Mouse (Mus musculus): ENCODE data around the gene 1700056E22Rik.
A peak's percentile ranks its signal among the peaks of the same experiment; 100 is the strongest.

The 1700056E22Rik gene

DNA sequence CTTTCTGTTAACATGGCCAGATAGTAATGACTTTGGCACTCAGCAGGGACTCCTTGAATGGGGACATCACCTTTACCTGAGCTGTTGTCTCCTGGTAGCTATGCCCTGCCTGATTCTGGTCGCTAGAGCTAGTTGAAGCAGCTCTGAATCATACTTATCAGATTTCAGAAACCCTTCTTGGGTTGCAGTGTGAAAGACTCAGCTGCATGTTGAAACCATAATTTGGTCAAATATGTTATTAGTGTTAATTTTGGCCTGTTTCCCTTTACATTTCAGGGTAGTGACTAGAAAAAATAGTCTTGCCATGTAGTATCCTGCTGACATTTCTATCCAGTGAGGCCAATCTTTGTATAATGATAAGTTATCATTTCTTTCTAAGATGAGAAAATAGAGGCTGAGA, 17.2 kb upstream of the 1700056E22Rik start:
- DNase-seq (ENCODE audit: low read depth) = no peak

DNA sequence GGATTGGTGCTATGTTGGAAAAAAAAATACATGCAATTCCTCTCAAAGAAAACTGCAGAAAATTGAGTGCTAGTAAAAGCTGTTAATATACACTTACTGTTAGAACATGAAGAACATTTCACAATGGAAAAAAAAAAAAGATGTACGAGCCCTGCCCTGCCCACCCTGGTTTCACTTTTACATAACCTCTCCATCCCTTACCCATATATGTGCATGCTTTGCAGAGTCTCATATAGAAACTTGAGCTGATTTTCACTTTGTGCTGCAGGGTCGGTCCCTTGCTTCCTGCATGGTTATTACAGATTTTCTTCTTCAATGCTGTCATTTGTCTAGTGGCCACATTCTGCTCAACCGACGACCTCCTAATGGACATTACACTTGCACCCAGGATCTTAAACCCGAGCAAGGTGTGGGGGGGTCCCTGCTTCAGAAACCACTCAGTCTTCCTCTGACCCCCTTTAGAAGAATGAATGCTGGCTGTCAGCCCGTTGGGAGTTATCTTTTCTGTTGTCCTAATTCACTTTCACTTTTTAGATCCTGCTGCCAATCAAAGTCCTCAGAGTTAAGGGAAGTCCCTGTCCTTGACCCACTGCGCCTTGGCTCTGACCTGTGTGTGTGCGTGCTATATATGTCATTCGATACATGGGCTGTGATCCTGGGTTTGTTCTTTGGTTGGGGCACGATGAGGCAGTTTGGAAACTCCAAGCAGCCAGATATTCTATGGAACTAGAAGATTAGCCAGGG, 14.7 kb upstream of the 1700056E22Rik start:
- no peak for DNase-seq (ENCODE audit: low read depth)

DNA sequence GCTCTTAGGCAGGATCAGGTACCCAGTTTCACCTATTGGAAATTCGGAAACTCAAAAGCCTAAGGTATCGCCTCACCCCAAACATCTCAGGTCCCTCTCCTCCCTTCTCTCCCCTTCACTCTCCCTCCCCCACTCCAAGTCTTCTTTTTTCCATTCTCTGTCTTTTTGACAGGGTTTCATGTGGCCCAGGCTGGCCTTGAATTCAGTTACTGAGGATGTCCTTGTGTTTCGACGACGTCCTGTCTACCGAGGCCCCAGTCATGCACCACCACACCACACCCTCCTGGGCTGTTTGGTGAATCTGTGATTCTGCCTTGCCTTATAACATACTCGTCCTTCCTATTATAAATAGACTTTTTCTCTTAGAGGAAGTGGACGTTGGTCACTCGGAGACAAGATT, 13.7 kb upstream of the 1700056E22Rik start:
- DNase-seq (ENCODE audit: low read depth) = no peak

DNA sequence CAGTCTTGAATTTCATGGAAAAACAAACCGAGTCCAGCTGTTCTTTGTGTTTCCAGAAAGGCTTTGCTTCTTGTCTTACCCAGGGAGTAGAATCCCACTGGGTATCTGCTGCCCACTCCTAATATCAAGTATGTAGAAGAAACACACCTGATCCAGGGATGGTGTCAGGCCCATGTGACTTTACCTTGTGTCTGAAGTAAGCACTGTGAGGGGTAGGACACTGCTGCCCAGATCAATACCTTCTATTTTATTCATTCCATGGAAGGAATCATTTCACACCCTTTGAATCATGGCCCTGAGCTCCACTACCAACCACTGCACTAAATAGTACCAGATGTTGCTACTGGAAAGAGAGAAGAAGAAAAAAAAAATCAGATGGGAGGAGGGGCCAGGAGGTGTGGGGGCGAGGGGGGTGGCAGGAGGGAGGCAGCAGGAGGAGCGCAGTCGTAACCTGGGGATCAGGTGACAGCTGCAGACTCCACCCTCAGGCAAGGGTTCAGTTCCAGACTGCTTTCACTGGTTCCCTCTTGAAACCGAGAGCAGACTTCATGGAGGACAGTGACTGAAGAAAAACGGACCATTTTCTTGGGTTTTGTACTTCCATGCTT, 12.1 kb upstream of the 1700056E22Rik start:
- no peak for DNase-seq (ENCODE audit: low read depth)

DNA sequence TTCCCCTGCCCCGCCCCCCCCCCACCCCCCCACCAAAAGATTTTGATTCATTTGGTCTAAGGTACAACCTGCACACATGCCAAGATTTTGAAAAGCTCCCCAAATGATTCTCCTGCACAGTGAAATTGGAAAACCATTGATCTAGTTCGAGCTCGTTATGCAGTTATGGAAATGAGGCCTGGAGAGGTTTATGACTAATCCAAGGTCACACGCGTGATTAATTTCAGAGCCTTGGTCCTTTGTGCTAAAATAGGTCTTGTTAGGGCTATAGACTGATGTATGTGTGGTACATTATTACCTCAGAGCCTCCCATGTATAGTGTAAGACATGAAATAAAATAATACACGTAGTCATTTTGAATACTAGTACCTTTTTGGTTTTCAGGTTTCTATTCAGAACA, 9.3 kb upstream of the 1700056E22Rik start:
- no peak for DNase-seq (ENCODE audit: low read depth)

DNA sequence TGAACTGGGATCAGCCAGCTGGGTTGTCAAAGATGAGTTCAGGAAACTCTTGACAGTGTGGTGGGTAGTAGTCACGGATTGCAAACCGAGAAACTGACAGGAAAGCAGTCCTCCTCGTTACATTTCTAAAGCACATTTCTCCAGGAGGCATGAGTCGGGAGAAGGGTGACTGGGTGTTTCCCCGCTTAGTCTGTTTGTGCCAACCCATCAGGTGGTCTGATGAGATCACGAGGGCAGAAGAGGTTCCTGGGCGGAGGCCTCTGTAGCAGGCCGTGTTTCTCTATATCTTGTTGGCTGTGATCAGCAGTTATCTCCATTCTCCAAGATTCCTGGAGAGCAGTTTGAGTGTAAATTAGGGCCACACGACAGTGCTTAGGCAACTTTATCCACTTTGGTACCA, 8.6 kb upstream of the 1700056E22Rik start:
- DNase-seq (ENCODE audit: low read depth) = no peak

DNA sequence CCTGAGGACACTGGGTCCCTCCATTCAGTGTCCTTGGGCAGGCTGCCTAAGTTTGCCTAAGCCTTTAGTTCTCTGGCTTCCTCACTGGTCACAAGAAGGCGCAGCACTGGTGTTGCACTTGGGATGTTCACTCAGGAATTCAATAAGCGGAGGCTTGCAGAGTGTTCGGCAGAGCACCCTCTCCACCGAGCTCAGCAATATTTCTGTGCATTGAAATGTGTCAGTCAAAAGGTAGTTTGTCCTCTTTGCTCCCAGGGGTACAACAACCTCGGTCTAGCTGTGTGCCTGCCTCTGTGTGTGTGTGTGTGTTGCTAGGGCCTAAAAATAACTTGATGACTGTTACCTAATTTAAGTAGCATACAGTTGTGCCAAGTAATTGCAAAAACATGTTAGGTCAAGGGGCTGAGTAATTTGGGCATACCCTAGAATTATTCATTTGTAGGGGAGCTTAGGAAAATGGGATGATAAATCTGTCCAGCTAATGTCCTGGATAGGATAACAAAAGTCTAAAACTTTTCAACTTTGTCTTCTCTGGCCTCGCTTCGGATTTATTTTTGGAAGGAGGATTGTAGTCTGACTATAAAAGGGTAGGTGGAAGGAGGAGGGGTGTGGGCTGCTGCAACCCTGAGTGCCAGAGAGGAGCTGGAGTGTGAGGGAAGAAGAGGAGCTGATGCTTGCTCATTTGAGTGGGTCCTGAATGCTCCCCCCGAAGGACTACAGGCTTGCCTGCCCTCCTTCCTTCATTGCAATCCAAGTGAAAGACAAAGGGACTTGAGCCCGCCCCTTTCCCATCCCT, 7.9 kb upstream of the 1700056E22Rik start:
- DNase-seq (ENCODE audit: low read depth) = no peak

DNA sequence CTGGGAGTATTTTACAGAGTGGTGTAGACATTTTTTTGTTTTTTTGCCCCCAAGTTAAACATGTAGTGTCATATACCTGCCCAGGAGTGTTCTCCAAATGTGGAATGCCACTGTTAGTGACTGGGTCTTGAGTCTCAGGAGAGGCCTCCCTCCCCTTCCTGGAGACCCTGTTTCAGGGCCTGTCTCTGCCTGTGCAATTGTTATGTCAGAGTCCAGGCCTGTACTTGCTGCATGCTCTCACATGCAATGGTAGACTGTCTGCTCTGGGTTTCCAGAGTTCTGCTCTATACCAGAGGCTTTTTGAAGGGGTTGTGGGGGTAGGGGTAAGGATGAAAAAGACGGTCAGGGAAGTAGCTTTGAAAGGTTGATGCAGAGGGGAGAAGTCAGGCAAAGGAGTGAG, 6.8 kb upstream of the 1700056E22Rik start:
- DNase-seq (ENCODE audit: low read depth) = no peak

DNA sequence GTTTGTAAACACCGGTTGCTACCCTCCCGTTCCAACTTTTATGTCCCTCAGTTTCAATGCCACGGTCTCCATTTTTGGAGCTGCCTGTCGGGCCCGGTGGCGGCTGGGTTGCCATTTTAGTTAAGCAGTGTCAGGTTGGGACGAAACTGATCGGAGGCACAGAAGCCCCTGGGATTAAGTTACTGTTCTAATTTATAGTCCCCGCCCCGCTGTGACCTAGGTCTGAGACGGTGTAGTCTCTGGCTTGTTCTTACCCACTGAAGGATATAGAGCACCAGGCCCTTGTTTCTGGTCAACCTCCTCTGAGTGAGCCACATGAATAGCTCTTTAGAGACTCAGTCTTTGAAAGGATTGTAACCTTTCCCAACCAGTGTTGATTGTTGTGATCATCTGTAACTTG, 6.1 kb upstream of the 1700056E22Rik start:
- no peak for DNase-seq (ENCODE audit: low read depth)

DNA sequence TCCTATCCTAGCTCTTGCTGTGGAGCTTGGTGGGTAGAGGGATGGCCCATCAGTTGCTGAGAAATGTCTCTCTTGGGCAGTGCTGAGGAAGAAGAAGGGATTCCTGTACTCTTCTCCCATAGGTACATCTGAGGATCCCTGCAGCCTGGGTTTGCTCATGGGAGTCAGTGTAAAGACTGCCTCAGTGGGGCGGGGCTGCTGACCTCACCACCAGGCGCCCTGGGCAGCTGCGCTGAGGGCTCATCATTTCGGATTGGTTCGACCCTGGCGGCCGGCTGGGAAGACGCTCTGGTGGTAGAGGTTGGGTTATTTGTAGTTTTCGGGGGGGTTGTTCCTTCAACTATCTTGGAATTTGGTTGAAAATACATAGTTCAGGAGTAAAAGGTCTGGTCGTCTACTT, 5.2 kb upstream of the 1700056E22Rik start:
- no peak for DNase-seq (ENCODE audit: low read depth)

DNA sequence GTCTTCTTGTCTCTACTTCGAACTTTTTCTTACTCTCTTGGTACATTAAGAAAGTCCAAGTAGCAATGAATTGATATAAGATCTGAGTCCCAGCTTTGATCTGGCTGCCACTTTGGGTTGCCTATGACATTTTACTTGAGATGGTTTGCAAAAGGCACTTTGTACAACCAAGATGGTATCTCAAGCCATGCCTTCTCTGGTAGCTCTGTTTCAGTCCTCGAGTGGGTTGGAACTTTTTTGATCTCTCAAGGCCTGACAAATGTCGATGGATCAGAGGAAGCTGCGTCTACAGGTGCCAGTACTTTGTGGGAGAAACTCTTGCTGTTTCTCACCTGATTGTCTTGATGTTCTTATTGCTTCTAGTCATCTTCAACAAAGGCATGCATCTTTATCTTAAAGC, 3.7 kb upstream of the 1700056E22Rik start:
- no peak for DNase-seq (ENCODE audit: low read depth)

DNA sequence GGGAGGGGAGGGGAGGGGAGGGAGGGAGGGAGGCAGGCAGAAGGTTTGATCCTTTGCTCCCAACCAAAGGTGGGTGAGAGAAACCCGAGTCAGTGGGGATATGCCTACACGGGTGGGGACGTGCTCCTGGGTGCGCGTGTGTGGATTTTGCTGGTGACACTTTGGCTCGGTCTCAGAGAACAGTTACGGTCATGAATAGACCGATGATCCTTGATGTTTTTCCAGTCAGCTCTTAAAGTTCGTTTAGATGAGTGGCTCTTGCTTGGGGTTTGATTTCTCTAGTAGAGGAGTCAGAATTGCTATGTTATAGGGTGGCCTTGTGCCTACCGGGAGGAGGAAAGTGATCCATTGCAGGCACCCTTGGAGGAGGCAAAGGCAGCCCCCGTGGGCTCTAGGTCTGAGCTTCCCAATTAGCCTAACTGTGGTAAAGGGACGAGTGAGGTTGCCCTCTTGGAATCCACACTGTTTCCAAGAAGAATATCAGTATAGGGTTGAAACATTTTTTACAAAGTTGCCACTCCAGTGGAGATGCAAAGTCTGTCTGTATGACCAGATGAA, 1.3 kb upstream of the 1700056E22Rik start:
- no peak for DNase-seq (ENCODE audit: low read depth)

DNA sequence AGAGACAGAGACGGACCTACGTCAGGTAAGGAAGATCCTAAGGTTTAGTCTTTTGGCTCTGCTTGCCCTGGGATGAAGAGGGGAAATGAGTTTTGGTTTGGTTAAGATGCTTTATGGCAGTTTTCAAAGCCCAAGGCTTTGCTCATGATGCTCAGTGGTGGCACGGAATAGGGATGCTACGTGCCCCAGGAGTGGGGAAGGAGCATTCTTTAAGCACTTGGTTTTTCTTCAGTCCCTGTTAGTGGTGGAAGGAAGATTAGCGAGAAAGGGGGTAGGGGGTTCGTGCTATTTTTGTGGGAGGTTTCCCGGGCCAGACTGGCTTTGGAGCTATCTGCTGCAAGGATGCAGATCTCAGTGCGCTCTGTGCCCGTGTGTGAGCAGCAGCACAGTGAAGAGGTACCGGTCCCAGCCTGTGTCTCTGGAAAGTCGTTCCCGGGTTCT, 660 bp upstream of the 1700056E22Rik start:
- DNase-seq (ENCODE audit: low read depth) = no peak

DNA sequence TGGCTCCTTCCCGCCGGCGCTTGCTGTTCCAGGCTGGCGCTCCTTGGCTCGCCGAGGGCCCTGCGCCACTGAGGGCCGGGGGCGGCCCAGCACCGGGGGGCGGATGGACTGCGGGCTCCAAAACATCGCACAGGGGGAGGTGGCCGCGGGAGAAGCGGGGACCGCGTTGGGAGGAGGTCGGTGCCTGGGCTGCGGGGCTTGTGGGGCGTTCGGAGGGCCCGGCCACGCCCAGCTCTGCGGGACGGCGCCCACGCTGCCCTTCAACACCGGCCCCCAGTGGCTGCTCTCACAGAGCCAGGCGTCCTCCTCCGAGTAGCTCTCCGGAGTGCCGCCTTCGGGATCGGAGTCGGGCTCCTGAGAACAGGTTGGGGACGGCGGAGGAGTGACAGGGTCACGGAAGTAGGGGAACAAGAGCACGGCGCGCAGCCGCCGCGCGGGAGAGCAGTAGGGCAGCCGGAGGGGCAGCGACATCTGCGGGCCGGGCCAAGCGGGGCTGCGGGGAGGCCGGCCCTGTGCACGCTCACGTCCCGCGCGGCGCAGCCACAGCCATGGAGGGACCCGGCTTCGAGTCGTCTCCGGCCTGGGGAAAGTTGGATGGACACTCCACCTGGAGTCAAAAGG, 601 bp downstream of the 1700056E22Rik start:
- peak; percentile 41 for DNase-seq (ENCODE audit: low read depth)

DNA sequence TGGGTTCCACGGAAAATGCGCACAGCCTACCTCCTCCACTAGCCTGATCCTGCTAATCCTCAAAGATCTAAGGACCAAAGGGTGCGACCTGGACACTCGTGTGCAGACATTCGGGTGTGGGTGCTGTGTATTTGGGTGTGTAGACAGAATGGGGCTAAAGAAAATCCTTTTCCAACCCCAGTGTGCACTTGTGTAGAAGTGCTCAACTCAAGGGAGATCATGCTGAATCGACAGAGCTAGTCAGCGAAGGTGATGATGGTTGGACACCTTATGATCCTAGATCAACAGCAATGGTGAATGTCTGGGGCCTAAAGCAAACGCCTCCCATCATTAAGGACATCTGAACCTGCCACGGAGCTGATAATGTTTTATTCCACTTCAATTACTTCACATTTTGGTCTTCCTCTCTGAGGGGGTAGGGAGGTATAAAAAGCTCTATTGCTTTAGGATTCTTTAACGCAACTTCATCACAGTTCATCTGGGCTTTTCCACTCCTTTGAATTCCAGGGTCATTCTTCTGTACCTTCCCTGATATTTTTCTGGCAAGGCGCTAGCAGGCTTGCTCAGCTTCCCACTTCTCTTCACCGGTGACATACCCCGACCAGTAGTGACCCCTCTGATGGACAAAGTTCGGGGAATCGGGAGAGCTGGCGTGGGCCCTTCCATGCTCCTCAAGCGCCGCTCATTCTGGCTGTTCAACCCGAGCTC, 1.3 kb downstream of the 1700056E22Rik start:
- DNase-seq (ENCODE audit: low read depth) = no peak

DNA sequence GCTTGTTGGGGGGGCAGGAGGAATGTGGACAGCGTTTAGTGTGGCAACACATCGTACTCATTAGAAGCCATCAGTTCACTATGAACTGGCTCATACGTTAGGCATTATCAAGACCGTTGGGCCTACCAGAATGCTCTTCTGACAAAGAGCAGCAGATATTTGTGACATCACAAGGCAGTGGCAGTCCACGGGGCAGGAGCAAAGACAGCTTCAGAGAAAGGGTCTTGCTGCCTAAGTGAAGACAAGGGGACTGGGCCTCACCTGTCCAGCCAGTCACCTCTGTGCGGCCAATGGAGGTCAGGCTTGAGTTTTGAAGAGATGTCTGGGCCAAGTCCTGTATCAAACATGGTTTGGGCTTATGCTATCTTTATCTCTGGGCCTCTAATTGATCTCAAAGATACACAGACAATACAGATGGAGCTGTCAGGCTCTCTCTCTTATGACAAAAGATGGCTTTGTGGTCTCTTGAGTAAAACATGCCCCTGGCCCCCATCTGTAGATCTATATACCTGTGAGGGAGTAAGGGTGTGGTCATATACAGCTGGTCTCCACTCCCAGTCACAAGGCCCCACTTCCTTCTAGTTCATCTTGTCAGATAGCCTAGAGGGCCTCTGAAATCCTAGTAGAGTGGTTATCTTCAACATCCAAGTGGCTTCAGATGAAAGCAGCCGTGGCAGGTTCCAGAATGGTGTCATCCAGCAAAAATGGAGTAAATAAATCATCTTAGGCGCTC, 3.9 kb downstream of the 1700056E22Rik start:
- DNase-seq (ENCODE audit: low read depth) = no peak

DNA sequence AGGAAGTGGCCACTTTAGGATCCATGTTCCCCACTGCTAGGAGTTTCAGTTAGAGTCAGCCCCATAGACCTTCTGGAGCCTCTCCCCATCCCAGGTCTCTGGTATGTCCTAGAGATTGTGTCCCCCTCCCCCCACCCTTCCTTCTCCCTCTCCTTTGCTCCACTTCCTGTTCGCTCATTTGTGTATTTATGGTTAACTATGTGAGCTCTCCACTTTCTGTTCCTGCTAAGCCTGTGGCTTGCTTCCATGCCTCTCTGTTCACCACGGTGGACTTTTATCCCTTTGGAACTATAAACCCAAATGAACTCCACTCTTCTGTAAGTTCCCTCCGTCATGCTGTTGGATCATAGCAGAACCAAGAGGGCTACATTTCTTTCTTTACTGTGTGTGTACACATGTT, 7.1 kb downstream of the 1700056E22Rik start:
- DNase-seq (ENCODE audit: low read depth) = no peak

DNA sequence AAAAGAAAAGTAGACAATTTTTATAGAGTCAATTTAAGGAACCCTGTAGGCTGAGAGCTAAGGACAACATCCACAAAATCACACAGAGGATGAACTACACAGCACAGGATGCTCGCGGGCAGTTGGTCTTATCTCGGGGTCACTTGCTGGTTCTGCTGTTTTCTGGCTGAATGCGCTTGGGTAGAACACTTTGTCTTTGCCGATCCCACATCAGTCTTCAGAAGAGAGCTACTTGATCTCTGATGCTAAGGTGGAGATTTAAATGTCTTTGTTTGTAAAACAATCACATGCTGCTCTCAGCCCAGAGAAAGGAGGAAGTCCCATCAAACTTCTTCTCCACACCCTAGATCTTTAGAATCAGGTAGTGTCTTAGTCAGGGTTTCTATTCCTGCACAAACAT, 9.0 kb downstream of the 1700056E22Rik start:
- DNase-seq (ENCODE audit: low read depth) = no peak

DNA sequence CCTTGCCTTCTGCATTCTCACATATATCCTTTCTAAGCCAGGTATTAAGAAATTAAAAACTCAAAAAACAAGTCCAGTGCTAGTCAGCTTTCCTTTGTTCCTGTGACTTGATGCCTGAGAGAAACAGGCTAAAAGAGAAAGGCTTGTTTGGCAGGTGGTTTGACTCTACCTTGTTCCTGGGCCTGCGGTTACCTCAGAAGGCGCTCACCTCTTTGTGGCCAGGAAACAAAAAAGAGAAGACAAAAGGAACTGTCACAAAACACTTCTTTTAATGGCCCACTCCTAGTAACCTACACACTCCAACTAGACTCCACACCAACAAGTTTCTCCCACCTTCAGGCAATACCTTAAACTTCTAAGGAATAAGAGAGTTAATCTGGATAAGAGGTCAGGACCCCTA, 9.5 kb downstream of the 1700056E22Rik start:
- no peak for DNase-seq (ENCODE audit: low read depth)

DNA sequence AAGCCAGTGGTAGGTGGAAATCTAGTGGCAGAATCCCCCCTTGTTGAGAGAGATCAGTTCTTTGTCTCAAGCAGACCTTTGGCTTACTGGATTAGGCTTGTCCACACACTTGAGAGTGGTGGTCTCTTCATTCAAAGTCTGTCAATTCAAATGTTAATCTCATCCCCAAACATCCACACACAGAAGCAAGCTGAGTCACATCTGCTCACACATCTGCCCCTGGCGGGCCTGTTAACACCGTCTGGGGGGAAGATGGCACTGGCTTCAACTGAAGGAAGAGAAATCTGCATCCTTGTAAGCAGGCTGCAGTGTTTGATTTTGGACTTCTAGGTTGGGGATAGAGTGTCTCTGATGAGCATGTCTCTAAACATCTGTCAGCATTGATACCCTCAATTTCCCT, 10.1 kb downstream of the 1700056E22Rik start:
- DNase-seq (ENCODE audit: low read depth) = no peak

DNA sequence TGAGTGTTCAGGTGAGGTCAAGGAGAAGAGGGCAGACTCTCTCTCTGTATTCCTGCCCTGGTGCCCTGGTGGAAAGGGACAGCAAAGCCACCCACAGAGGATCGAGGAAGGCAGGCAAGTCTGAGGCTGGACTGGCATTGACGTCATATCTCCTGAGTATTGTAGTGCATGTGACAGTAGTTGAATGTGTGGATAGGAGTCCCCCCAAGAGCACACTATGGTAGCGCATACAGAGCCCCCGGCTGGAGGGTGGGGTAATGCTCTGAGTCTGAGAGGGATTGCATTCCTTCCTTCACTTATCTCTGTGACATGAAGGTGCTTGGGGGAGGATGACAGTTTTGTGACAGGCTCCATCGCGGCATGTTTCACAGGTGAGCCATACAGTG, 14.4 kb downstream of the 1700056E22Rik start:
- DNase-seq (ENCODE audit: low read depth) = no peak
